8 mouse cellular contexts compared by ENCODE assay signal in the genomic region with DNA sequence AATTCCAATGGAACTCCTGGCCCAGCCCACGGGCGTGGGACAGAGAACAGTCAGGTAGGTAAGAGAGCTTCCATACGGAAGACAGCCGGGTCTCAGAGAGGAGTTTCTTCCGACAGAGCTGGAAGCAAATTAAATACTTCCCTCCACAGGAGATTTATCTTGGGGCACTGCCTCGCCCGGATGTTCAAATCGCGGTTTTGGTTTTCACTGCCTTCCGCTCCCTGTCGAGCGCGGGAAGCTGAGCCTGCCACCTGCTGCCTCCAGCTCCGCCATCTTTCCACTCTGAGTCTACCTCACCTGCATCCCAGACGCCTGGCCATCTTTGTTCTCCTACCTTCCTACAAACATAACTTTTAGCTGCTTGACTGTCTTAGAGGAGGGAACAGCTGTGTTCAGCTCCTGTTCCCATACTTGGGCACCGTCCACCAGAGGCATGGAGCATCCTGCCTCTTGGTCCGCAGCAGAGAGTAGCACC. TPM values are rescaled to one million over a fixed set of nuclear protein-coding genes. Genes with fewer than 3 reads are reported as not detected.
DNase-seq lines count a peak whose midpoint lies in the region; ATAC-seq lines count a peak whose summit lies in the region.

No protein-coding gene starts in this region.

- peak; percentile 71 for ATAC-seq in CD4-positive, CD25-positive, alpha-beta regulatory T cell, adult 4 months
- peak; percentile 35 for ATAC-seq in heart, embryonic 16.5 days (replicated peaks; ENCODE audit: extremely low read depth, insufficient read depth, low FRiP score)

- H3K4me2 ChIP-seq in heart, embryonic 16.5 days (ENCODE audit: low read depth, low read length) = peak overlapping the region; percentile 86

- peak overlapping the region; percentile 91 for H3K9ac ChIP-seq in heart, embryonic 16.5 days (ENCODE audit: low read length)

- H3K4me3 ChIP-seq in heart, embryonic 16.5 days (ENCODE audit: low read length) = peak overlapping the region; percentile 90
- peak overlapping the region; percentile 56 for H3K4me3 ChIP-seq in macrophage (ENCODE audit: inconsistent target)

- WGBS in heart, embryonic 16.5 days = 7% methylated on average over 17 of the region's 17 CpGs
- WGBS in macrophage (ENCODE audit: missing documents) = 4% methylated on average over 17 of the region's 17 CpGs

- no peaks in the 10 kb centered on the region; the same call in 1 of the 2 replicates for H3K36me3 ChIP-seq in heart, embryonic 16.5 days (ENCODE audit: control insufficient read depth, insufficient read depth)
- no peaks in the 10 kb centered on the region for H3K36me3 ChIP-seq in macrophage (ENCODE audit: inconsistent target)

- H3K27ac ChIP-seq in heart, embryonic 16.5 days (ENCODE audit: low read length) = peak overlapping the region; percentile 79
- H3K27ac ChIP-seq in macrophage = peak overlapping the region; percentile 88

- DNase-seq in R1 (ENCODE audit: low read depth, low spot score) = peak; percentile 81
- DNase-seq in embryo, embryonic 11.5 days (ENCODE audit: low read depth, low spot score) = peak; percentile 35
- peak; percentile 5 to 56 for DNase-seq in kidney, postnatal 36 days
- DNase-seq in right cerebral cortex, postnatal 14 days = peak; percentile 29
- DNase-seq in urinary bladder, postnatal 36 days (ENCODE audit: low spot score in 2 of 2) = peak; percentile 17 to 35

- H3K9me3 ChIP-seq in heart, embryonic 16.5 days (replicated peaks; ENCODE audit: control insufficient read depth, low read length) = 0 out of 2 replicates have a peak, but pooled peaks cover 2% of the 10 kb centered on the region

- H3K79me2 ChIP-seq in macrophage (ENCODE audit: inconsistent target) = peaks cover 38% of the 10 kb centered on the region

- H3K27me3 ChIP-seq in heart, embryonic 16.5 days (ENCODE audit: control insufficient read depth, insufficient read depth, low read length) = no peaks in the 10 kb centered on the region

- H3K4me1 ChIP-seq in heart, embryonic 16.5 days (ENCODE audit: control insufficient read depth, insufficient read depth, low read length) = peaks cover 23% of the 10 kb centered on the region

RNA-seq across cellular contexts. Expression of gene Atp13a3, which starts 16.5 kb away (rescaled TPM):
- 10 to 100 TPM in 1 of 2 experiments, 1 to 10 TPM in 1; 8.8 to 13.1 TPM for polyA plus RNA-seq in CD4-positive, CD25-positive, alpha-beta regulatory T cell, adult 4 months (2017; shearing (Covaris generic))
- polyA plus RNA-seq in heart, embryonic 16.5 days (2015; fragmentation: Nextera tagmentation; extraction: Ambion mirVana) = 7.2 and 7.8 TPM in 2 replicates
- total RNA-seq in macrophage (2018; cell fraction: chromatin; rRNA removed) = 100 to 1,000 TPM in 6 of 26 experiments, 10 to 100 TPM in 20; 38.8 to 239 (median 75.6) TPM
- 10 to 100 TPM; 18.8 to 75.6 (median 38.3) TPM for total RNA-seq in macrophage (2018; cell fraction: cytosol; rRNA removed)
- total RNA-seq in macrophage (2018; cell fraction: nucleus; rRNA removed) = 100 to 1,000 TPM in 9 of 26 experiments, 10 to 100 TPM in 17; 30.1 to 173 (median 83.2) TPM
- polyA plus RNA-seq in macrophage (2018) = 26.9 to 42.2 TPM (median 30.1 TPM) in 3 replicates

Comparison
In these comparisons a context has a peak if more than half of its experiments do, and no peak if none do; other contexts are left out.
1. Peak in every context shown above with its lines: DNase-seq, ATAC-seq, H3K4me3 ChIP-seq and H3K27ac ChIP-seq.
2. DNase-seq: peak in every context shown above with its lines; median percentile 81 in R1; 35 in embryo, embryonic 11.5 days; 30 in kidney, postnatal 36 days; 29 in right cerebral cortex, postnatal 14 days; 26 in urinary bladder, postnatal 36 days.